Mouse (Mus musculus) WW6 (cell line): ENCODE data around the gene Ypel3.
"Not testable (repeated sequence)": the region's sequence is repeated elsewhere in the genome, so short reads cannot be mapped to it uniquely, and the experiment has no call there.

Source experiments
- DNase-seq: peaks from one replicate; pipeline ENCODE4 v3.0.0-alpha.2; 2013; ENCODE audit warnings: low read depth, low spot score

The Ypel3 gene

DNA sequence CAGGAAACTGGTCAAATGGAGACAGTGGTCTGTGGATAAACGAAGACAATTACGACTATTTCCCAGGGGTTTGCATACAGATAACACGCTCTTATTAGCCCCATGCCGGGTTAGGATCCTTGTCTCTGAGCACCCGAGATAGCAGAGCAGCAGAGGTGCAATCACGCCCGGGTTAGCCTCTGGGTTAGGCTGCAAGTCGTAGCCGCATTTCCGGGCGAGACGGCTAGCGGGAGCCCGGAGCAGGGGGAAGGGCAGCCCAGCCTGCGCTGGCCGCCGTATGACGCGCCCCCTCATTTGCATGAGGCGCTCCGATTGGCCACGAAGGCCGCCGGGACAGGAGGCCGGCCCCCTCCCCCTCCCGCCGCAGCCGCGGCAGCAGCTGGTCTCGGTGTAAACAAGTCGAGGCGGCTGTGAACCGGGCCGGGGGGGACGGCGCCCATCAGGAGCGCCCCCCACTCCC lies at the start of gene Ypel3:
Ypel3 (plus strand) TSS at position 358 of the 460 bp plus-strand sequence.
- no peak for DNase-seq

DNA sequence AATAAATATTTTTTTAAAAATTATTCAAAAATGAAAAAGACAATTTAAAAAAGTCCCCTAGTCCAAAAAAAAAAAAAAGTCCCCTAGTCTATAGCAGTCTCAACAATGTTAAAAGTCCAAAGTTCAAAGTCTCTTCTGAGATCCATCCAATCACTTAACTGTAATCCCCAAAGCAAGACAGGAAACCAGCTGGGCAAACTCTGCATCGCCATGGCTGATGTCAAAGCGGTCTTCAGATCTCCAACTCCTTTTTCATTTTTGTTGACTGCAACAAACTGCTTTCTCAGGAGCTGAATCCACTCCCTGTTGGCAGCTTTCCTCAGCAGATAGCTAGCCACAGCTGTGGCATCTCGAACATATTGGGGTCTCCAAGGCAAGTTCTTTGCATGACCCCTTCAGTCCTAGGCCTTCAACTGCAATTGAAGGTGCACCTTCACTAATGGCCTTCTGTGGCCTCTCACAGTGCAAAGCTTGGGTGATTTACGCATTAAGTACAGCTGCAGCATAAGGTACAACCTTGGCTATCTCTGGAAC lies 46.4 kb upstream of the Ypel3 start:
- not testable (repeated sequence) for DNase-seq

DNA sequence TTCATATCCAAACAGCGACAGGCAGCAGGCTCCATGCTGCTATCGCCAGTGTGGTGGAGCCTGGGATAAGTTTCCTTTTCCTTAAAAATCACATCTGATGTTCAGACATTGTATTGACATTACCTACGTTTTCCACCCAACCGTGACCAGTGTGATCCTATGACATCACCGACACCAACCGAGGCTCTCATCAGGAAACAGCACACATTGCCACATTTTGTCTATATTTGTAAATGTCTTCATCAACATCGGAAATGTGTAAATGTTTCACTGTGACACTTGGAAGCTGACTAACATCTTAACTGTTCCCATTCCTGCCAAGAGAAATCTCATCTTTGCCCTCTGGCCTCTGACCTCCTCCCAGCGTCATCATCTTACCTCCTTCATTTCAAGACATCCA lies 40.6 kb upstream of the Ypel3 start:
- no peak for DNase-seq

DNA sequence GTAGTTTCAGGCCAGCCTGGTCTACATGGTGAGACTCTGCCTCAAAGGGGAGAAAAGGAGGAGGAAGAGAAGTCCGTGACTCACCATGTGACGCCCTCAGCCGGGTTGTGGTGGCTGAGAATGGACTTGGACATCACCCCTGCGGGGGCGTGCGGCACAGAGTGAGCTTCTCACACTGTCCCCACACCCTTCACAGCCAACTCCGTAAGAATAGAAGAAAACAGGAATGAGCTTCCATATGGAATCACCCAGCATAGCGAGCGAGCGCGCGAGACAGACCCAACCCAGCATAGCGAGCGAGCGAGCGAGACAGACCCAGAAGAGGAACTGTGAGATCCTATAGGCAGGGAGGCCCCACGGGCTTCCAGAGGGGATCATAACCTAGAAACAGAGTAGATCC lies 37.2 kb upstream of the Ypel3 start:
- DNase-seq: no peak

DNA sequence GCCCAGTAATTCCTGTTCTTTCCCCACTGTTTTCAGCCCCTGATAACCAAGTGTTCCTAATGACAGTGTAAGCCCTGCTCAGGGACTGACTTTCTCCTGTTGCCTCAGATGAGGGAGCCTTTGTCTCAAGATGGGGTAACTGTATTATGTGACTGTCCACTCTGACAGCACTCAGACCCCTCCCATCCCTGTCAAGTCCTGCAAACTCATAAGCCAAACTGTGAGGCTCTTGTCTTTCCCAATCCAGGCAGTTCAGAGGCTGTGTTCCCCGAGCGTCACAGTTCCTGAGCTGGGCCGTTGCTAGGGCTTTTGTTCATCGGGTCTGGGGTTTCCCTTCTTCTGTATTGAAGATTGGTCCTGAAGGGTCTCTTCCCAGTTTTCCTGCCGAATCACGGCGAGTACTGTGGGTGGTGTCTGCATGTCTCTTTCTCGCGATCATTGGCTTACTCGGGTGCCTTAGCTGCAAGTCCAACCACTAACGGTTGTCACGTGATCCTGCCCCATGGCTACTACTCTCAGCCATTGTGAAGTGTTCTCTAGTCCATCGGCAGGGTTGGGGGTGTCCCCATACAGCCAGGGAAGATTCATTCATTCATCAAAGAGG lies 36.5 kb upstream of the Ypel3 start:
- DNase-seq: no peak

DNA sequence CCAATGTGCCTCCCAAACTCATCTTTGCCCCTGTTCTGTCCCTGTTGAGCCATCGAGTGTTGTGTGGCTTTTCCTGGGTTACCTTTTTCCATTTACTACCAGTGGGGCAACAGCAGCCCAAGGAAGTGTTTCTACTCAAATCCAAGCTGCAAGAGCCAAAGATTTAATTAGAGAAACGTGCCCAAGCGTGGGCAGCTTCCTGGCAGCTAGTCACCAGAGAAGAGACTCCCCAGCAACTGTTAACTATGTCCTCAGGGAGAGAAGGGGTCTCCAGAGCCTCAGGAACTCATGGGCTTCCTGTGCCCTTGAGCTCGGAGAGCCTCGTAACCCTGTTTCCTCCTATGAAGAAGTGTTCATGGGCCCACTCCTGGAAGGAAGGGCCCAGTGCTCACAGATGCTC lies 35.8 kb upstream of the Ypel3 start:
- DNase-seq: no peak

DNA sequence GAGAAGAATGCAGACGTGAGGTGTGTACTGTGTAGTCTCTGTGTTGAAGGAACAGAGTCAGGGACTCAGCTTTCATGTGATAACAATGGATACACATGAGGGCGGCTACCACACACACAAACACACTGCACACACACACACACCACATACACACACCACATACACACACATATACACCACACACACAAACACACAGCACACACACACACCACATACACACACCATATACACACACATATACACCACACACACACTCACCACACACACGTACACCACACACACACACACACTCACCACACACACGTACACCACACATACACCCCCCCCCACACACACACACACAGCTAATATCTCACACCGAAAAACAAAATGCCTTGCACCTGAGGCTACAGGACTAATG lies 35.3 kb upstream of the Ypel3 start:
- DNase-seq: no peak

DNA sequence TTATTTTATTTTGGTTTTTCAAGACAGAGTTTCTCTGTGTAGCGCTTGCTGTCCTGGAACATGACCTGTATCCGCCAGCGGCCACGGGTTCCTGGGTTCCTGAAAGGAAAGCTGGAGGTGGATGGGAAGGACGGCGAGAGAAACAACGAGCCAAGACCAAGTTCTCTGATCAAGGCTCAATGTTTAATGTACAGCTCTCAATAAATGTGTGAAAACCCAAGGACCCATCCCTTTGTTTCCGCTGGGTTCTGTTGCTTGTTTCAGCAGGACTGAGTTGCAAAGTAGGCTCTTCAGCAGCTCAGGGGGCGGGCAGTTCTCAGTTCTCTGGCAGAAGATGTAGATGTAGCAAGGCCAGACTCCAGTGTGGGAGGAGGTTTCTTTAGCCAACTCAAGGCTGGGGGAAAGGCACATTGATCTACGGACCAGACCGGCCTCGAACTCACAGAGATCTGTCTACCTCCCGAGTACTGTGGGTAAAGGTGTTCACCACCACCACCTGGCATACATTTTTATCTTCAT lies 34.7 kb upstream of the Ypel3 start:
- DNase-seq: no peak

DNA sequence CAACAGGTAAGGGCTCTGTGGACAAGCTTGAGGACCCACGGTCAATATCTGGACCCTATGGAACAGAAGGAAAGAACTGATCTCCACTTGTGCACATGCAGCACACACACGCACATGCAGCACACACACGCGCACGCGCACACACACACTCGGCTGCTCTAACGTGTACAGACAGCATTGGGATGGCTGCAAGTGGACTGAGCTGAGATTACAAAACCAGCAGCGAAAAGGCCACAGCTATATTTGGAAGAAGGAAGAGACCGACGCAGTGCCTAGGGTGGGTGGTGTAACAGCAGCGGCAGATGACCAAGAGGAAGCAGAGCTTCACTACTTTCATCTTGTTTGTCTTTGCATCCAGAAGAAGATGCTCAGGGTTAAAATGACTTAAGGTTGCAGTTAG lies 30.7 kb upstream of the Ypel3 start:
- DNase-seq: no peak

DNA sequence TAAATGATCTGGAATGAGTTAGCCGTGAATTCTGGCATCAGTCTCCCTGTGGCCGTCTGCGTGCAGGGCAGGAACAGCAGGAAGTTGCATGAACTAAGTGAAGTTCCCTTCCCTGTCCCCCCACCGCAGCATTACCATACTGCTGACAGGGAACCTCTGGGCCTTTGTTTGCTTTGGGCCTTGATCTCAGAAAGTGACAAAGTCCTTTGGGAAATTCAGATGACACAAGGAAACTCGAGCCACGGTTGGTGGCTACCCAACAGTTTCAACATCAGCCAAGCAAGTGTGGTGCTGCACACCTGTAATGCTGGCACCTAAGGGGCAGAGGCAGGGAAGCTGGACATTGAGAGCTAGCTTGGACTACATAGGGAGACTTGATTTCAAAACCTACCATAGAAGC lies 30.0 kb upstream of the Ypel3 start:
- no peak for DNase-seq

DNA sequence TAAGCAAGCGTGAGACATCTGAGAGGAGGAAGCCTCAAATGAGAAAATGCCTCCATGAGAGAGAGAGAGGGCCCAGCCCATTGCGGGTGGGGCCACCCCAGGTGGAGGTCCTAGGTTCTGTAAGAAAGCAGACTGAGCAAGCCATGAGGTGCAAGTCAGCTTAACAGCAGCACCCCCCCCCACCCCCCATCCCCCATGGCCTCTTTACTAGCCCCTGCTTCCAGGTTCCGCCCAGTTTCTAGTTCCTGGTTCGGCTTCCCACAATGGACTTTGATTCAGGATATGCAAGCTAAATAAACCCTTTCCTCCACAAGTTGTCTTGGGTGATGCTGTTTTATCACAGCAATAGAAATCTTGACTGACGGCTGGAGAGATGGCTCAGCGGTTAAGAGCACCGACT lies 27.9 kb upstream of the Ypel3 start:
- DNase-seq: no peak

DNA sequence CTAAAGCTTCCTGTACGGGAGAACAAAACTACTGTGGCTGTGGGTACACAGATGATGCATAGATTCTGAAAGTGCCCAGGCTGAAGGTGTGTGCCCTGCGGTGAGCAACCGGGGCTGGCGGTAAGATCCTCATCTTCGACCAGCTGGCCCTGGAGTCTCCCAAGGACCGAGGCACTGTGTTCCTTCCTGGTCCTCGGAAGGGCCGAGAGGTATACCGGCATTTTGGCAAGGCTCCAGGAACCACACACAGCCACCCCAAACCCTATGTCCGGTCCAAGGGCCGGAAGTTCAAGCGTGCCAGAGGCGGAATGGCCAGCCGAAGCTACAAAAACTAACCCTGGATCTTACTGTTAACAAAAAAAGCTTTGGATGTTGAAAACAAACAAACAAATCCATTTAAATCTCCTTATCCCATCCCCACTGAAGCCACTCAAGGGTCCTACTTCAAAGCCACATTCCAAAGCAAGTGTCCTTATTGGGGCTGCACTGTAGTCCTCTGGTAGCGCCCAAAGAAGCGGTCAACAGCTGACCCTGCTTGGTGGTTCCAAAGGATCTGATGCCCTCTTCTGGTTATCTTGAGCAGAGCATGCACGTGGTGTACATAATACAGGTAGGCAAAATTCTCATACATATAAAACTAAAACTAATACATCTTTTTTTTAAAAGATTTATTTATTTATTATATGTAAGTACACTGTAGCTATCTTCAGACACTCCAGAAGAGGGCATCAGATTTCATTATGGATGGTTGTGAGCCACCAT lies 27.0 kb upstream of the Ypel3 start:
- DNase-seq: no peak

DNA sequence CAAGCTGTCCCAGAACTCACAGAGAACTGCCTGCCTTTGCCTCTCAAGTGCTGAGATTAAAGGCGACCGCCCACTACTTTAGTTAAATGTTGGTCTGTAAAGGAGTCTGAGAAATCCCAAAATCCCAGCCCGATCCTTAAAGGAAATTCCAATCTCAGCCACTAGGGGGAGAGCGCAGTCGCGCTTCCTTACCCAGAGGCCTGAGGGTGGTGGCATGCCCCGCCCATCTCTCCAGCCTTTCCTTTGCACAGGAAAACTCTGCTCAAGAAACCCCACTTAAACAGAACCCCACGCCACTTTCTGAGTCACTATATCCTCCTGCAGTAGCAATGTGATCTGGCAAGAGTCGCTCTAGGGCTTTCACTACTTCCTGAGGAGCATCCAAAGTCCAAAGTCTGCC lies 21.9 kb upstream of the Ypel3 start:
- DNase-seq: peak; percentile 67

DNA sequence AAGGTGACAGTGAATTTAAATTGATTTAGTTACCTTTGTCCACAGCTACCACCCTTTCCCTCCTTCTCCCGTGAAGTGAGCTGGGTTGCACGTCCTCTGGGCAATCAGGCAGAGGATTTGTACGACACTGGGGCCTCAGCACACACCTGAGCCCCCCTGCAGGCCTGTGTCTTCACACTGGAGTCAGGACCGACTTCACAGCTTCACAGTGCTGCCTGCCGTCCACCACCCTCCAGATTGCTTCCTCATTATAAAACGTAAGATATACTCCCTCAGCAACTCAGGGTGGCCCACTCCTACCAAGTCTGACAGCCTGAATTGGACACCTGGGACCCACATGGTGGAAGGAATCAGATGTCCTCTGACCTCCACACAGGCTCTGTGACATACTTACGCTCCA lies 18.2 kb upstream of the Ypel3 start:
- DNase-seq: no peak

DNA sequence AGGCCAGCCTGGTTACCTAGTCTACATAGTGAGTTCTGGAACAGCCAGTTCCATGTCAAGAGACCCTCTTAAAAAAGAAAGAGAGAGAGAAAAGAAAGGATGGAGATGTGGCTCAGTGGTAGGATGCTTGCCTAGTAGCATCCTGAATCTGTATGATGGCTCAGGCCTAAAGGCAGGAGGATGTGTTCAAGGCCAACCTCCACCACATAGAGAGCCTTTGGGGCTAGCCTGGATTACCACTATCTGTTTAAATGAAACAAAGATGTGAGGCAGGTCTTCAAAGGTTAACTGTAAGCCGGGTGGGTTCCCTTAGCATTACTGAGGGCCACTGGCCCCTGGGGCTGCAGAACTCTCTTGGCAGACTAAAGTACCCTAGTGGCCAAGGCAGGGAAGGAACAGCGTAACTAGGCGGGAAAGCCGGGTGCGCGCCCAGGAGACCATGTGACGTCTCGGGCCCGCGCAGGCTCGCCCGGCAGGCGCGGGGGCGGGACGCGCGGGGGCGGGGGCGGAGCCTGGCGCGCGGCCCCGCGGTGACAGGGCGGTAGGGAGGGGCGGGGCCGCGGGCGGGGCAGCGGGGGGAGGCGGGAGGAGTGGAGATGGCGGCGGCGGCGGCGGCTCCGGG lies 17.6 kb upstream of the Ypel3 start, which contains the start of gene Mapk3:
Mapk3 (plus strand) TSS at position 552 of the 622 bp plus-strand sequence.
- peak; percentile 80 for DNase-seq

DNA sequence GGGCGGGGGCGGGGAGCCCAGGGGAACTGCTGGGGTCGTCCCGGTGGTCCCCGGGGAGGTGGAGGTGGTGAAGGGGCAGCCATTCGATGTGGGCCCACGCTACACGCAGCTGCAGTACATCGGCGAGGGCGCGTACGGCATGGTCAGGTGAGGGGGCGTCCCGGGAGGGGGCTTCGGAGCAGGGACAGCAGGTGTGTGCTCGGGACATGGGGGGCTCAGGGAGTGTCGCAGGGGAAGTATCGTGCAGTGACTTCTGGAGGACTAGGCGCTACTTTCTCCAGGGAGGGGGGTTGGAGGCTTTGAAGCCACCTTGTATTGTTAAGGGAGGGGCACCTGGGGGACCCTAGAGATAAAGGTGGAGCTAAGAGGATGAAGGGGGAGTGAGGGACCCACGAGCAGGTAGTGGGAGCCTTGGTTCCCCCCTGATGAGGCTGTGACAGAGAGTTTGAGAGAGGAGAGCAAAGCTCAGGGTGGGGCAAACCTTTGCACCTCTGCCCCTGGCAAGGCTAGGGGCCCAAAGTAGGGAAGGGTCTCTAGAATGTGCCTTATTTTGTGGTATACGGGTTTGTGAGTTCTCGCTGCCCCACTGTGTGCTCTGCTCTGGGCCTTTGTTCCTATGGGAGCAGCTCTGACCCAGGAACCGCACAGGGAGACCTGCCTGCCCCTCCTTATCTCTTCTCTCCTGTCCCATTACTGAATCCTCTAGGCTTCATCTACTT lies 16.9 kb upstream of the Ypel3 start:
- no peak for DNase-seq

DNA sequence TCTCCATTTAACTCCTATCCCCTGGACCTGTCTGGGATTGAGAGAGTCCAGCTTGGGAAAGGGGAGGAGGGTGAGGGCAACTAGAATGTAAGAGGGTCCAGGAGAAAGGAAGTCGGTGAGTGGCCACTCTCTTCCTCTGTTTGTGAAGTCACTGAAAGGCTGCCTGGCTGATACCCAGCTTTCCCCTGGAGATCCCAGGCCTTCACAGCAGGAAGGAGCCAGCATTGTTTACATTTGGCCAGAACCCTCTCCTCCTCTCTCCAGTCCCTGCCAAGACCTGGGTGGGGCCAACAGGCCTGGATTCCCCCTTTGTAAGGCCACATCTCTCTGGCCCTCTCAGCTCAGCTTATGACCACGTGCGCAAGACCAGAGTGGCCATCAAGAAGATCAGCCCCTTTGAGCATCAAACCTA lies 16.4 kb upstream of the Ypel3 start:
- no peak for DNase-seq

DNA sequence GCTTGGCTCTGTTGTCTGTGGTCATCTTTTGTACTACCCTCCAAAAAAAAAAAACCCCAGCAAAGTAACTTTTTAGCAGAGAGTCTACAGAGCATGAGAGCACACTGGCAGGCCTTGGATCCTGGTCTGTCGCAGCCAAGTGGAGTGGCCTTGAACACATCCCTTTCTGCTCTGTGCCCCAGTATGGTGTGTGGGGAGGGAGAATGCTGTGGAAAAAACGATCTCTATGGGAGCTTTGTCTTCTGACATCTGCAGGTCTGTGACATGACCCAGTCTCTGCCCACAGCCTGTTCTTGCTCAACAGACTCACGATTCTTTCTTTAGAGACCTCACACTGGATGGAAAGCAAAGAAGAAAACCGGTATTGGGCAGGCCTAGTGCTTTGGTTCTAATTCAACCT lies 15.8 kb upstream of the Ypel3 start:
- no peak for DNase-seq

DNA sequence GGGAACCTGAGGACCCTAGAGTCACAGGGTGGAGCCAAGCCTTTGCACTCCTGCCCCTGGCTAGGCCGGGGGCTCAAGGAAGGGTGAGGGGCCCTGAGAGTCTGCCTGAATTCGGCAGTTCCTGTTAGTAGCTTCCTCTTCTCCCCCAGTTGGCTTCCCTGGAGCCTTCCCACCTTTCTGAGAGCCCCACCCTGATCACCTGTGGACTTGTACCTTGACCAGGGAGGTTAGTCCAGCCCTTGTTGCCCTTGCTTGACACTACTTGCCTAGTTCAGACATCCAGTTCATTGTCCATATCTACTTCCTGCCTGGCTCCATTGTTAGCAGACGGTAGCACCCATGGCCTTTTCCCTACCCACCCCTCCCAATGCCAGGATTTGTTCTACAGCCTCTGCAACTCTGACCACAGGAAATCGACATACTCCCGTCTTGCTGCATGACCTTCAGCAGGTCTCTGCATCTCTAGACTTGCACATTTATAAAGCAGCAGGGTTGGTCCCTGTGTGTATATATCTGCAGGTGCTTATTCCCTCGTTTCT lies 15.2 kb upstream of the Ypel3 start:
- no peak for DNase-seq

DNA sequence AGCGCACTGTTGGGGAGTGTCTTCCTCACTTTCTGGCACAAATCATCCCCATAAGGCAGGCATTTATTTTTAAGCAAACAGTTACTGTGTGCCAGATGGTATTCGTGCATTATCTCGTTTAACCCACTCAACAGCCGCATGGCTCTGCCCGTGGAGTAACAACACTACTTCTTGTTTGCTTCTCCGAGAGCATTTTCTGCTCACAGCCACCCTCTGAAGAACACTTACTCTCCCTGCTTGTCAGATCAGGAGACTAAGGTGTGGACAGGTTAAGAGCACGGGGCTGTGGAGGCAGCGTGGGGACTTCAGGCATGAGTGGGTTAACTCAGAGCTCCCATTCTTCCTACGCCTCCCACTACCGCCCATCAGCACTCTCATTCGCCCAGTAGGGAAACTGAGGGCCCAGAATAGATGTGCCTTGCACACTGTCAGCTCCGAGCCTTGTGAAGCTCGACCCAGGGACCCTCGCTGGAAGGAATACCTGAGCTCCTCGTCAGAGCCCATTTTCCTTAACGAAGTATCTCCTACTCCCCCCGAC lies 14.2 kb upstream of the Ypel3 start:
- DNase-seq: no peak

DNA sequence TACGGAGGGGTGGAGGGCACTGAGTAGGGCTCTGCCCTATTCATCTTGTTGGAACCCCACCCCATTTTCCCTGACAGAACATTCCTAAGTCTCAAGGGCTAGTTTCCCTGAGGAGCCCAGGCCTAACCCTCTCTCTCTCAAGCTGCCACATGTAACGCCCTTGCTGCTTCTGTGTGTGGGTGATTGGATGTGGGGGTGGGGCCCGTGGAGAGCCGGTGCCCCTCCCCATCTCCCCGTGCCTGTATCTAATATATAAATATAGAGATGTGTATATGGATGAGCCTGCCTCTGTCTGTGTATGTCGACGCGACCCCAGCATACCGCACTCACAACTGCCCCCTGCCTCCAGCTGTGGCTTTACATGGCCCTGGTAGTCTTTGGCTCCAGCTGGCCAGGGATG lies 11.2 kb upstream of the Ypel3 start:
- DNase-seq: no peak
